Mouse (Mus musculus): ENCODE results near the gene Gm5244.

DNA sequence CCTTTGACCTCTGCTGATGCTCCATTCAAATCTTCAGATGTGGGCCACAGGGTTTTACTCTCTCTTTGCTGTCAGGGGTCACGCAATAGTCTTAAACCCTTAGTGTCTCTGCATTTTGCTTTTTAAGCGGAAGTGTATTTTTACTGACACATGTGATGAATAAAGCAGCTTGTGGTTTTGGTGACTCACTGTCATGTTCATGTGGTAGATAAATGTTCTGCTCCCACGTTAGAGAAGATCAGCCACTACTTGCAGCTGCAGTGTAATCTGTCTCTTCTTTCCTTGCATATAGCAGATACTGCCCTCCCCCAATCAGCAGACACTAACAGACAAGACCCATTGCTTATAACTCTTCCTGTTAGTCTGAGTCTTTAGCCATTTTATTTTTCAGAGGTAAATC, 12.9 kb upstream of the Gm5244 start:
- no peak for TF ChIP-seq CTCF (IDR thresholded peaks at IDR 0.05; ENCODE audit: borderline replicate concordance, insufficient read depth, low read length)
- TF ChIP-seq POLR2A (IDR thresholded peaks at IDR 0.05; ENCODE audit: low read depth, low read length) = no peak

All from embryonic fibroblast, embryonic 13.5 days (primary cell).